In the genomic region with DNA sequence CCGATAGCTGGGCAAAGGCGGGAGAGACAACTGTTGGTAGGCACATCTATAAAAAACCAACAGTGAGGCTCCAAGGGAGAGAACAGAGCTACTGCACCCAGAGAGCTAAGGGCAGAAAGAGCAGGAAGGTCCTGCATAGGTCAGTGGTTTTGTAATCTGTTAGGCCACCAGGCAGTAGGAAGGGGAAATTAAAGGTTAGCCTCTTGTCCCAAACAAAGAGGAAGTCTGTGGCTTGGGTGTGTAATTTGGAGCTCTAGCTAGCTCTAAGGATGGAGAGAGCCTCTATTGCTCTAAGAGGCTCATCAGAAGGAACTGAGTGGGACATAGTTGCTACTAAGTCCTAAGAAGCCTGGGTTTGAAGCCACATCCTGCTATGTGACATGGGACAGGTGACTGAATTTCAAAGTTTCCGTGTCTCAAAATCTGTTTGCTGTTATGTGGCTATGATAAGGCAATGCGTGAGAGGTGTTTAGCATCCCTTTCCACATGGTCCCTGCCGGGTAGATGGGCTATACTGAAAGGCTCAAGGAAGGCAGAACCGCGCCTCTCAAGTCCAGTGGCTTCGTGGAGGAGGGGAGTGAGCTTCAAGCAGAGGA, we compare ENCODE assay signal across 19 mouse cellular contexts. TPM values are rescaled to one million over a fixed set of nuclear protein-coding genes. Genes with fewer than 3 reads are reported as not detected.
DNase-seq lines count a peak whose midpoint lies in the region; ATAC-seq and TF ChIP-seq lines count a peak whose summit lies in the region.
"Had no signal": no experiment of that assay in that cellular context is flagged by ENCODE, and none has a peak within 500 bp of the region (broad histone marks: within the 10 kb centered on the region; RNA-seq: fewer than 3 reads in every experiment).

No protein-coding gene starts in this region.

- H3K27ac ChIP-seq in liver, embryonic 12.5 days = peak overlapping the region; percentile 47
- peak overlapping the region; percentile 56 for H3K27ac ChIP-seq in liver, embryonic 16.5 days (ENCODE audit: low read length)
- H3K27ac ChIP-seq in gastrocnemius, adult 2 months = no peak overlapping the region
- H3K27ac ChIP-seq: midbrain, embryonic 10.5 days had no signal

- peaks cover 46% of the 10 kb centered on the region for H3K4me1 ChIP-seq in liver, embryonic 12.5 days
- H3K4me1 ChIP-seq in liver, embryonic 16.5 days (ENCODE audit: control insufficient read depth, low read depth, low read length) = peaks cover 27% of the 10 kb centered on the region

- ATAC-seq in liver, embryonic 12.5 days = no peak
- ATAC-seq in liver, embryonic 16.5 days (ENCODE audit: low read depth) = peak; percentile 20; the same call in 1 of the 2 replicates
- ATAC-seq in neutrophil, adult 5-6 weeks (ENCODE audit: extremely low read depth, insufficient number of reproducible peaks, low FRiP score, poor library complexity, severe bottlenecking) = peak; percentile 62; the same call in 1 of the 2 replicates
- ATAC-seq: inflammation-experienced regulatory T-cells, adult 6 months had no signal

- no peak for TF ChIP-seq CTCF in gastrocnemius, adult 2 months (IDR thresholded peaks at IDR 0.05)

- H3K4me3 ChIP-seq in liver, embryonic 12.5 days = no peak overlapping the region
- no peak overlapping the region for H3K4me3 ChIP-seq in liver, embryonic 16.5 days (ENCODE audit: low read depth, low read length)
- no peak overlapping the region for H3K4me3 ChIP-seq in gastrocnemius, adult 2 months
- H3K4me3 ChIP-seq: lung, embryonic 15.5 days; midbrain, embryonic 10.5 days had no signal

- intact Hi-C loops in gastrocnemius, adult 2 months (cut with DNase I) = no loop called here

- H3K4me2 ChIP-seq in liver, embryonic 12.5 days = no peak overlapping the region
- no peak overlapping the region for H3K4me2 ChIP-seq in liver, embryonic 16.5 days (ENCODE audit: low read depth, low read length)
- H3K4me2 ChIP-seq: heart, embryonic 11.5 days; lung, embryonic 15.5 days had no signal

- H3K27me3 ChIP-seq in liver, embryonic 12.5 days (replicated peaks) = no peaks in the 10 kb centered on the region
- no peaks in the 10 kb centered on the region for H3K27me3 ChIP-seq in liver, embryonic 16.5 days (ENCODE audit: control insufficient read depth, insufficient read depth, low read depth, low read length)
- H3K27me3 ChIP-seq: lung, embryonic 15.5 days had no signal

- H3K36me3 ChIP-seq in liver, embryonic 12.5 days = no peaks in the 10 kb centered on the region
- no peaks in the 10 kb centered on the region for H3K36me3 ChIP-seq in liver, embryonic 16.5 days (ENCODE audit: control insufficient read depth, insufficient read depth)
- H3K36me3 ChIP-seq: lung, embryonic 15.5 days; midbrain, embryonic 10.5 days had no signal

- WGBS in liver, embryonic 12.5 days (ENCODE audit: insufficient replicate concordance) = 38% methylated on average over 8 of the region's 8 CpGs
- 28% methylated on average over 8 of the region's 8 CpGs for WGBS in liver, embryonic 16.5 days (ENCODE audit: insufficient replicate concordance)

- DNase-seq in liver = no peak
- DNase-seq in T-cell, adult 2 months (ENCODE audit: low spot score) = peak; percentile 28
- no peak for DNase-seq in gastrocnemius, adult 2 months
- DNase-seq in frontal cortex, postnatal 25 days (ENCODE audit: low spot score in 2 of 2) = no peak
- no peak for DNase-seq in urinary bladder, postnatal 4 days (ENCODE audit: low spot score in 2 of 2)
- DNase-seq: adrenal gland, postnatal 36 days; B cell, adult 2 months; cerebellum, postnatal 36 days; gastrocnemius, postnatal 25 days; heart, postnatal 36 days; left cerebral cortex, postnatal 4 days; right cerebral cortex, postnatal 14 days had no signal

- H3K9me3 ChIP-seq in liver, embryonic 12.5 days (replicated peaks) = no peaks in the 10 kb centered on the region
- no peaks in the 10 kb centered on the region for H3K9me3 ChIP-seq in liver, embryonic 16.5 days (replicated peaks; ENCODE audit: control insufficient read depth, low read length)
- H3K9me3 ChIP-seq: lung, embryonic 15.5 days; midbrain, embryonic 10.5 days had no signal

- no peak overlapping the region for H3K9ac ChIP-seq in liver, embryonic 12.5 days
- H3K9ac ChIP-seq in liver, embryonic 16.5 days (ENCODE audit: low read depth, low read length) = no peak overlapping the region
- H3K9ac ChIP-seq: lung, embryonic 15.5 days had no signal

RNA-seq across cellular contexts. Expression of a gene that starts 4.6 kb away (rescaled TPM):
- 25.0 and 26.7 TPM in 2 replicates for polyA plus RNA-seq in liver, embryonic 12.5 days (2016; fragmentation: Nextera tagmentation; extraction: Ambion mirVana)
- 7.4 and 7.5 TPM in 2 replicates for polyA plus RNA-seq in liver, embryonic 16.5 days (2015; fragmentation: Nextera tagmentation; extraction: Ambion mirVana)
- 6.6 and 7.4 TPM in 2 replicates for total RNA-seq in neutrophil, adult 5-6 weeks (2017)
- total RNA-seq in gastrocnemius, adult 2 months (2021) = 10 to 100 TPM; 30.5 to 31.4 TPM

RNA-seq across cellular contexts. Expression of a gene that starts 11.1 kb away (rescaled TPM):
- polyA plus RNA-seq in liver, embryonic 12.5 days (2016; fragmentation: Nextera tagmentation; extraction: Ambion mirVana) = 355 and 377 TPM in 2 replicates
- 366 and 408 TPM in 2 replicates for polyA plus RNA-seq in liver, embryonic 16.5 days (2015; fragmentation: Nextera tagmentation; extraction: Ambion mirVana)
- 96.7 and 104 TPM in 2 replicates for total RNA-seq in neutrophil, adult 5-6 weeks (2017)
- total RNA-seq in gastrocnemius, adult 2 months (2021) = 10 to 100 TPM; 14.4 to 25.0 TPM

RNA-seq across cellular contexts. Expression of a gene that starts 32.6 kb away (rescaled TPM):
- polyA plus RNA-seq in liver, embryonic 12.5 days (2016; fragmentation: Nextera tagmentation; extraction: Ambion mirVana) = 72.7 and 75.0 TPM in 2 replicates
- 25.4 and 27.3 TPM in 2 replicates for polyA plus RNA-seq in liver, embryonic 16.5 days (2015; fragmentation: Nextera tagmentation; extraction: Ambion mirVana)
- 22.2 and 27.3 TPM in 2 replicates for total RNA-seq in neutrophil, adult 5-6 weeks (2017)
- 10 to 100 TPM; 16.1 to 16.8 TPM for total RNA-seq in gastrocnemius, adult 2 months (2021)

RNA-seq across cellular contexts. Expression of a gene that starts 32.7 kb away (rescaled TPM):
- 47.3 and 48.1 TPM in 2 replicates for polyA plus RNA-seq in liver, embryonic 12.5 days (2016; fragmentation: Nextera tagmentation; extraction: Ambion mirVana)
- polyA plus RNA-seq in liver, embryonic 16.5 days (2015; fragmentation: Nextera tagmentation; extraction: Ambion mirVana) = 32.1 and 32.5 TPM in 2 replicates
- total RNA-seq in neutrophil, adult 5-6 weeks (2017) = 21.6 and 24.9 TPM in 2 replicates
- 10 to 100 TPM; 19.4 to 21.6 TPM for total RNA-seq in gastrocnemius, adult 2 months (2021)

RNA-seq across cellular contexts. Expression of a gene that starts 52.7 kb away (rescaled TPM):
- polyA plus RNA-seq in liver, embryonic 12.5 days (2016; fragmentation: Nextera tagmentation; extraction: Ambion mirVana) = 12.0 and 14.0 TPM in 2 replicates
- polyA plus RNA-seq in liver, embryonic 16.5 days (2015; fragmentation: Nextera tagmentation; extraction: Ambion mirVana) = 2.5 and 2.7 TPM in 2 replicates
- total RNA-seq in neutrophil, adult 5-6 weeks (2017) = 22.0 and 22.6 TPM in 2 replicates
- total RNA-seq in gastrocnemius, adult 2 months (2021) = 10 to 100 TPM; 15.6 to 22.2 TPM
